Mouse (Mus musculus) Muller cell, postnatal 12 days (primary cell): ENCODE data around the gene Fam13a.
A peak's percentile ranks its signal among the peaks of the same experiment; 100 is the strongest.

Source experiments
- DNase-seq: peaks from one replicate; pipeline ENCODE4 v3.0.0-alpha.2; 2015; ENCODE audit errors: inconsistent ontology term

Fam13a gene

GRCm38 (mm10) chr6:58933189-58933913 lies 91.0 kb downstream of the Fam13a start:
- no peak for DNase-seq

GRCm38 (mm10) chr6:58932515-58933188 lies 91.7 kb downstream of the Fam13a start:
- DNase-seq = no peak

DNA sequence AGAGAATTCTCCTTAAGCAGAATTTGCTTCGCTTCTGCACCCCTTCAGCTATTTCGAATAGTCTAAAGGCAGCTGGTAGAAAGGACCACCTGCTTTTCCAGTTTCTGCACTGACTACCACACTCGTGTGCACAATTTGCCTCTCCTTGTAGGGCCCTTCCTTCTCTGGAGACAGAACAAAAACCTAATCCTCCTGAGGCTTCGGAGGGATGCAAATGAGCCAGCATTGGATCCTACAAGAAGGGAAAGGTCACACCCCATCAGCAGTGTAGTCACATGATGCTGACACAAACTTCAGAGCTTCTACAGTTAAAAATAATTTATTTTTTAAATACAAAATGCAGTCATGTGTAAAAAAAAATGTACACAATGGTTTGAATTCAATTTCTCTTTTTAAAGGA lies 93.2 kb downstream of the Fam13a start:
- DNase-seq = no peak

DNA sequence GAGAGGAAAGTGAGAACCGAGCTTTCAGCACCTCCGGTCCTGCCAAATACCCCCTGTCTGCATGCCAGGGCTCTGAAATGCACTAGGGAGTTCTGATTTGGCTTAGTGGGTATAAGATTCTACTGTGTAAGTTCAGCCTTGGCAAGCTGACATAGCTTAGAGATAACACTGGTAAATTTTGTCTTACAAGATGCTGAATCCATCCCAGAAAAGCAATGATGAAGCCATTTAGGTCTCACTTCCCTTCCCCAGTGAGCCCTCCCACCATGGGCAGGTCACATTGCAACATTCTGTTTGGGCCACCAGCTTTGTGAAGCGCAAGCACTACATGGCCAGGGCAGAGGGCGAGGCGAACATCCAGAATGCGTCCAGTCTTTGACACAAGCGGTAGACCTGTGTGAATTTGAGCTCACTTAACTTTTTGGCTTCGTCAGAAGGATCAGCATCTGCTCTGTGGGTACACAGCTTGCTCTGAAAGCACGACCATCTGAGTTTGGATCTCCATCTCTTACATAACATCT lies 94.4 kb downstream of the Fam13a start:
- no peak for DNase-seq

DNA sequence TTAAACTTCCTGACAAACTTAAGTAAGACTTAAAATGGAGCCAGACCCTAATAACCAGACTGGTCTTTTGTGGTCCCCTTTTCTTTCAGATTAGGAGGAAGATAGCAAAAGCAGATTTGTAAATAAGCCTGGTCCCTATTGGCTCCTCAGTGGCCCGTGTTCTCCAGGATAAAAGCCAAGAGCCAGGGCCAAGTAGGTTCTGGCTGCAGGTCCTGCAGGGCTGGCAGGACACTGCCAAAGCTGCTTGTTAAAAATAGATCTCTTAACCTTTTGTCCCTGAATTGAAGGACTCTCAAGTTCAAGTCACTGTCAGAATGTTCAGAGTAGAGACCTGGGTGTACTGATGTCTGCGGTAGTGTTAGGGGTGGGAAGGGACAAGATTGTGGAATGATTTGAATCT lies 96.5 kb downstream of the Fam13a start:
- peak; percentile 24 for DNase-seq

DNA sequence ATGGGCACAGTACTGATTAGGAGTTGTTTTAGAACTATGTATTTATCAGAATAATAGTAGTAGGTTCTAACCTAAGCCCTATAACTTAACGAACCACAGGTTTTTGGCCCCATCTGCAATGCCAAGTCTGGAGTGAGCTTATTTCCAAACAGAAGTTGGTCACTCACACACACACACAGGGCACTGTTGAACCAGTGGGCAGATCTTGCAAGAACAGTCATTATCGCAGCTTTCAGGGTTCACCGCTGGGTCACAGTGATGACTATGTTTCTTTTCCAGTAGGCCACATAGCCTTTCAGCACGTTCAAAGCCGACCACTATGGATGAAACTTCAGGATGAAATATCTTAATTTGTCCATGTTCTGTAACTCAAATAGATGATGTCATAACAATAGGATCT lies 101.8 kb downstream of the Fam13a start:
- peak; percentile 34 for DNase-seq

DNA sequence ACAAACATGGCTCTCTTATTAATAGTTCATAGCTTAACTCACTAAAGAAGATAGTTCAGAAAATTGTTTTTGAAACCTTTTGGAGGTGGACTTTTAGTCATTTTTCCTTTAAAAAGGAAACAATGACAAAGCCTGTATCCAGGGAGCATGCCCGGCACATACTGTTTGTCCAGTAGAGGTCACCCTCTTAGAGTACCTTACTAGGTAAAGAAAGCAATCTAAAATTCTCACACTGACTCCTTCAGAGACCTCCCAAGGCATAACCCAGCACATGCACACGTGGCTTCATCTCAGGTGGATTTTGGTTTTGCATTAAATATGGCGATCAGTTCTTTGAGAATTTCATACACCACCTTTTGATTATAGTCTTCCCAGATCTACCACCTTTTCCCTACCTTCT lies 102.7 kb downstream of the Fam13a start:
- no peak for DNase-seq

- DNase-seq = no peak
Observed at GRCm38 (mm10) chr6:58920735-58921134, 103.6 kb downstream of the Fam13a start.

DNA sequence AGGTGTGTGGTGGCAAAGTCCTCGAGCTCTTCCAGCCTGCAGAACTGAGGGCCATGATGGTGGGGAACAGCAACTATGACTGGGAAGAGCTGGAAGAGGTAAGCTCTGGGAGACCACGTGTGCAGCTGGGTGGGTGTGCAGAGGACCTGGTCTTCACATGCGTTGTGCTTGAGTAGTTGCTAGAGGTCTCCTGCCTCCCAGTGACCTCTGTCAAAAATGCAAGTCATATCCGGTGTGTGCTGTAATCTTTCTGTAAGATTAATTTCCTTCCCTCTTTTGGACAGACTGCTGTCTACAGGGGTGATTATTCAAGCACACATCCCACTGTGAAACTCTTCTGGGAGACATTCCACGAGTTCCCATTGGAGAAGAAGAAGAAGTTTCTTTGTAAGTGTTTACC lies 107.9 kb downstream of the Fam13a start:
- DNase-seq = no peak

DNA sequence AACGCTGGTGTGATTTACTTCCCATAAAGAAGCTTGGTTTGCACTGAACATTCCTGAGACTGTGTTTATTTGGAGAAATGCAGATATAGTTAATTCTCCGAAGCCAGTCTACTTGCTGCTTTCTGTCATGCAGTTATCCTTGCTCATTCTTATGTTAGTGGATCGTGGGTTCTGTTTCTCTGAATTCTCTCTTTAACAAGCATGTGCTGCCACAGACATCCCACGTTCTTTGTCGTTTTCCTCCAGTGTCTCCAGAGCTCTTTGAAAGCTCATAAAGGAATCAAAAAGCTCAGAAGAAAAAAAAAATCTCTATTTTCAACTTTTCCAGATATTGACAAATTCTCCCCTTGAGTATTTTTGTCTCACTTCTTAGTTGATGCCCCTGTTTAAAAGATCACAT lies 110.4 kb downstream of the Fam13a start:
- no peak for DNase-seq

DNA sequence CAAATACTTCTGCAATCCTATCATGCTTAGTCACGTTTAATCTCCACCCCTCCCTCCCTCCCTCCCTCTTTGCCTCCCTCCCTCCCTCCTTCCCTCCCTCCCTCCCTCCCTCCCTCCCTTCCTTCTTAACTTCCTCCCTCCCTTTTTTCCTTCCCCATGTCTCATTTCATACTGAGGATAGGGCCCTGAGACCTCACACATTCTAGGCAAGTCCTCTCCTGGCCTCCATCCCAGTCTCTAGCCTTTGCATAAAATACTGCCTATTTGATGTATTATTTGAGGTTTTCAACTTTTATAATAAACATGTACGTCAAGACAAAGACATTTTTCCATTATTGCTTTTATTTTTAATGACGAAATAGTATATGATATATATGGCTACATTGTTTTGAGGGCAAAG lies 110.8 kb downstream of the Fam13a start:
- DNase-seq = no peak

GRCm38 (mm10) chr6:58912842-58913241 lies 111.5 kb downstream of the Fam13a start:
- DNase-seq = no peak

DNA sequence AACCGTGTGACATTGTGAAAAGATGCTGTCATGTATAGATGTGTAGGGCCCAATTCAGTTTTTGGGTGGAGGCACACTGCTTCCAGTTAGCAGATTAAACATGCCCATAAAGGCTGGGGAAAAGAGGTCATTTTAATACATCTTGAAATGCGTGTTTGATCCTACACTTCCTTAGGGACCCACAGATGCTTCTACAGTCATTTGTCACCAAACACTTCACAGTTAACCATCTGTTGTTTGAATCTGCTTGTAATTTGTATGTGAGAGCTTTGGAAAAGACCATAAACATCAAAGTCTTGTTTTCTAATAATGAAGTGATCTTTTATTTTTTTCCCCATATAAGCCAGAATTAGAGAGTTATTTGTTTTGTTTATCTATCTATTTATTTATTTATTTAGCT lies 116.6 kb downstream of the Fam13a start:
- DNase-seq = no peak

DNA sequence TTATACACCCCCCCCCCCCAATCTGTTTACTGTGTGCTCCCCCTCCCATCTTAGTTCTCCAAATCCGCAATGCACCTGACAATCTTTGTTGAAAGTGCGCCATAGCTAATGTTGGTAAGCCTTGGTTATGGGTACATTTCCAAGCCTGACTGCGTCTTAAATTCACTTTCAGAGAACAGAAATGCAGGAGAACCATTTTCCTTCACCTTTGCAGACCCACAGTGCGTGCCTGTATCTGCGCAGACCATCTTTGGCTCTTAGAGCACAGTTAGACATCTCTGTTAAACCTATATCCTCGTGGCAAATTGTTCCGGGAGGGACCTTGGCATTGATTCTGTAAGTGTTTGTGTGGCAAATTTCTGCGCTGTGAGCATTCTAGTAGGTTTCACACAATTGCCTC lies 117.0 kb downstream of the Fam13a start:
- no peak for DNase-seq

GRCm38 (mm10) chr6:58906852-58907261 lies 117.5 kb downstream of the Fam13a start, which contains the start of gene Nap1l5:
TSS of gene Nap1l5 (minus strand) at chr6:58907076.
- peak; percentile 33 for DNase-seq

GRCm38 (mm10) chr6:58904551-58904950 lies 119.8 kb downstream of the Fam13a start:
- DNase-seq = no peak

GRCm38 (mm10) chr6:58903171-58903570 lies 121.2 kb downstream of the Fam13a start:
- no peak for DNase-seq

GRCm38 (mm10) chr6:58900536-58900935 lies 123.8 kb downstream of the Fam13a start:
- DNase-seq = no peak

GRCm38 (mm10) chr6:58899076-58899475 lies 125.3 kb downstream of the Fam13a start:
- no peak for DNase-seq

GRCm38 (mm10) chr6:58896648-58897047 lies 127.7 kb downstream of the Fam13a start:
- DNase-seq = no peak

DNA sequence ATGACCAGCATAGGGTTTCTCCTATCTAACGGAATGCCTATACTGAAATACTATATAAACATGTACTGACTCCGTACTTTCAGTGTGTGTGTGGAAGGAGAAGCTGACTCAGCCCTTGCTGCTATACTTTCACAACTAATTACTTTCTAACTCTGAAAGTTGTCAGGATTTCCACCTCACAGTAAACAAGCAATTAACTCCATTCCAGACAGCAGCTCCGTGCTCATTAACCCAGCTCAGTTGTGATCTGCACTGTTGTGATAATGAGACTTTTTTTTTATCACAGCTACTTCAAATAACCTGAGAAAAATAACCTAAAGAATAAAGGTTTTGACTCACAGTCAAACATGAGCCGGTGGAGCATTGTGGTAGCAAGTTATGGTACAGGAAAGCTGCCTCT lies 129.4 kb downstream of the Fam13a start:
- no peak for DNase-seq

GRCm38 (mm10) chr6:58893307-58893706 lies 131.0 kb downstream of the Fam13a start:
- no peak for DNase-seq

DNA sequence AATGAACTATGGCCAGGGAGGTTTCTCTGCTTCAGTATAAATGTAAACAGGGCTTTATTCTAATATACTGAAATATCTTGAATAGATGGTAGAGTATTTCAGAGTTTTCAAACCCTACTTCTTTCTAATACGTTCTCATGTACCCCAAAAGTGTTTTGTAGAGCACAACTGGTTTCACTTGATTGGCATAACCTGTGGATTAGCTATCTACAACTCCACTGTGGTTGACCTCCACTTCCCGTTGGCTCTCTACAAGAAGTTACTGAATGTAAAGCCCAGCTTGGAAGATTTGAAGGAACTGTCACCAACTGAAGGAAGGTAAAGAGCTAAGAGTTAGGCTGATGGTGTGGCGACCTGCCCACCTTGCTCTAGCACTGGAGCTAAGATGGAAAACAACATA lies 134.4 kb downstream of the Fam13a start:
- no peak for DNase-seq
